In the genomic region with DNA sequence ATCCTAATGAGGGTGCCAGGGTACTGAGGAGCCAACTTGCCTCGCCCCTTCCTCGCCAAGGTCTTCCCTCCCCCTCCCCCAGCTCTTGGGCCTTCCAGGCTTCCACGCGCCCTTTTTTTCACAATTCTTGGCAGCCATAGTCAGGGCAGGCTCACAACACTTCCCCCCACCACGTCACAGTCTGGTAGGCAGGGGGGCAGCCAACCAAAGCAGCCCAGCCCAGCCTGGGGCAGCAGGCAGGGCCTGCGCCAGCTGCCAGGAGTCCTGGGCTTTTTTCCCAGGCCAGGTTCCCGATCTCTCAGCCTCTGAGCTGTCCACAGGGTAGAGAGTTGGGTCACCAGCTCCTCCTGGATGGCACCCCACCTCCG, we compare ENCODE assay signal across 8 mouse cellular contexts. TPM values are rescaled to one million over a fixed set of nuclear protein-coding genes. Genes with fewer than 3 reads are reported as not detected.
DNase-seq lines count a peak whose midpoint lies in the region; ATAC-seq and TF ChIP-seq lines count a peak whose summit lies in the region.
"Had no signal": no experiment of that assay in that cellular context is flagged by ENCODE, and none has a peak within 500 bp of the region (broad histone marks: within the 10 kb centered on the region; RNA-seq: fewer than 3 reads in every experiment).

No protein-coding gene starts in this region.

- 54% methylated on average over 8 of the region's 8 CpGs for WGBS in embryonic facial prominence, embryonic 10.5 days
- 36% methylated on average over 8 of the region's 8 CpGs for WGBS in hindbrain, embryonic 10.5 days
- WGBS in midbrain, postnatal 0 days = 14% methylated on average over 8 of the region's 8 CpGs

- DNase-seq in right cerebral cortex, adult 18-20 months = peak; percentile 57
- no peak for DNase-seq in right cerebral cortex, postnatal 14 days
- no peak for DNase-seq in embryonic facial prominence, embryonic 10.5 days (ENCODE audit: low spot score)
- DNase-seq in hindbrain, embryonic 10.5 days (ENCODE audit: low spot score) = no peak
- peak; percentile 61 to 82 for DNase-seq in layer of hippocampus, postnatal 14 days (ENCODE audit: low spot score in 2 of 2)
- DNase-seq in midbrain, postnatal 0 days (ENCODE audit: low spot score) = peak; percentile 91
- DNase-seq in spleen, adult 12 weeks (ENCODE audit: low spot score) = no peak

- H3K4me1 ChIP-seq in embryonic facial prominence, embryonic 10.5 days = peaks cover 51% of the 10 kb centered on the region
- peaks cover 93% of the 10 kb centered on the region for H3K4me1 ChIP-seq in hindbrain, embryonic 10.5 days (replicated peaks)
- H3K4me1 ChIP-seq in midbrain, postnatal 0 days (ENCODE audit: insufficient read depth, low read length) = peaks cover 34% of the 10 kb centered on the region

- H3K27me3 ChIP-seq in embryonic facial prominence, embryonic 10.5 days (replicated peaks; ENCODE audit: low read depth, poor library complexity, severe bottlenecking) = peaks cover 23% of the 10 kb centered on the region
- peaks cover 8% of the 10 kb centered on the region for H3K27me3 ChIP-seq in hindbrain, embryonic 10.5 days (ENCODE audit: insufficient read depth, poor library complexity, severe bottlenecking)
- no peaks in the 10 kb centered on the region for H3K27me3 ChIP-seq in midbrain, postnatal 0 days (ENCODE audit: insufficient read depth, low read length)

- peaks cover 25% of the 10 kb centered on the region for H3K9me3 ChIP-seq in embryonic facial prominence, embryonic 10.5 days
- H3K9me3 ChIP-seq in hindbrain, embryonic 10.5 days = peaks cover 25% of the 10 kb centered on the region
- H3K9me3 ChIP-seq in midbrain, postnatal 0 days (ENCODE audit: low read length) = no peaks in the 10 kb centered on the region

- peak overlapping the region; percentile 67 for H3K9ac ChIP-seq in midbrain, postnatal 0 days (replicated peaks; ENCODE audit: low read length, poor library complexity, severe bottlenecking)

- H3K4me2 ChIP-seq in midbrain, postnatal 0 days (ENCODE audit: low read depth, low read length, poor library complexity, severe bottlenecking) = peak overlapping the region; percentile 63

- H3K4me3 ChIP-seq in embryonic facial prominence, embryonic 10.5 days = peak overlapping the region; percentile 49
- peak overlapping the region; percentile 96 for H3K4me3 ChIP-seq in hindbrain, embryonic 10.5 days
- peak overlapping the region; percentile 30 for H3K4me3 ChIP-seq in midbrain, postnatal 0 days (ENCODE audit: low read depth, low read length)

- ATAC-seq in midbrain, postnatal 0 days (ENCODE audit: low FRiP score) = peak; percentile 42

- H3K36me3 ChIP-seq in embryonic facial prominence, embryonic 10.5 days (replicated peaks) = peaks cover 67% of the 10 kb centered on the region
- H3K36me3 ChIP-seq in hindbrain, embryonic 10.5 days = peaks cover 82% of the 10 kb centered on the region
- peaks cover 25% of the 10 kb centered on the region for H3K36me3 ChIP-seq in midbrain, postnatal 0 days (ENCODE audit: insufficient read depth, low read length)

- TF ChIP-seq CTCF in midbrain, postnatal 0 days (IDR thresholded peaks at IDR 0.05) = no peak

- peak overlapping the region; percentile 86 for H3K27ac ChIP-seq in embryonic facial prominence, embryonic 10.5 days (replicated peaks)
- H3K27ac ChIP-seq in hindbrain, embryonic 10.5 days = peak overlapping the region; percentile 98
- H3K27ac ChIP-seq in midbrain, postnatal 0 days (ENCODE audit: low read depth, low read length) = peak overlapping the region; percentile 72

RNA-seq across cellular contexts. Expression of a gene that starts 3.6 kb away (rescaled TPM):
- polyA plus RNA-seq in embryonic facial prominence, embryonic 10.5 days (2016; fragmentation: Nextera tagmentation; extraction: Ambion mirVana) = 10.2 and 20.1 TPM in 2 replicates
- 58.1 and 79.1 TPM in 2 replicates for polyA plus RNA-seq in hindbrain, embryonic 10.5 days (2016; fragmentation: Nextera tagmentation; extraction: Ambion mirVana)
- 100 to 1,000 TPM; 184 to 194 TPM for total RNA-seq in layer of hippocampus, postnatal 14 days (2021)
- 68.5 and 83.4 TPM in 2 replicates for total RNA-seq in midbrain, postnatal 0 days (2014; rRNA removed)
- polyA plus RNA-seq in midbrain, postnatal 0 days (2015; fragmentation: Nextera tagmentation; extraction: Ambion mirVana) = 19.0 and 24.4 TPM in 2 replicates

RNA-seq across cellular contexts. Expression of a gene that starts 28.1 kb away (rescaled TPM):
- polyA plus RNA-seq in embryonic facial prominence, embryonic 10.5 days (2016; fragmentation: Nextera tagmentation; extraction: Ambion mirVana) = 97.9 and 100.0 TPM in 2 replicates
- 75.8 and 89.8 TPM in 2 replicates for polyA plus RNA-seq in hindbrain, embryonic 10.5 days (2016; fragmentation: Nextera tagmentation; extraction: Ambion mirVana)
- 10 to 100 TPM; 12.6 to 12.9 TPM for total RNA-seq in layer of hippocampus, postnatal 14 days (2021)
- 4.8 and 5.6 TPM in 2 replicates for total RNA-seq in midbrain, postnatal 0 days (2014; rRNA removed)
- 1.8 and 3.2 TPM in 2 replicates for polyA plus RNA-seq in midbrain, postnatal 0 days (2015; fragmentation: Nextera tagmentation; extraction: Ambion mirVana)

RNA-seq across cellular contexts. Expression of a gene that starts 33.3 kb away (rescaled TPM):
- 132 and 139 TPM in 2 replicates for polyA plus RNA-seq in embryonic facial prominence, embryonic 10.5 days (2016; fragmentation: Nextera tagmentation; extraction: Ambion mirVana)
- 161 and 177 TPM in 2 replicates for polyA plus RNA-seq in hindbrain, embryonic 10.5 days (2016; fragmentation: Nextera tagmentation; extraction: Ambion mirVana)
- total RNA-seq in layer of hippocampus, postnatal 14 days (2021) = 100 to 1,000 TPM; 199 to 200 TPM
- total RNA-seq in midbrain, postnatal 0 days (2014; rRNA removed) = 160 and 163 TPM in 2 replicates
- 223 and 225 TPM in 2 replicates for polyA plus RNA-seq in midbrain, postnatal 0 days (2015; fragmentation: Nextera tagmentation; extraction: Ambion mirVana)

RNA-seq across cellular contexts. Expression of a gene that starts 47.0 kb away (rescaled TPM):
- 0.22 TPM in 1 of 2 replicates, not detected in the other for polyA plus RNA-seq in embryonic facial prominence, embryonic 10.5 days (2016; fragmentation: Nextera tagmentation; extraction: Ambion mirVana)
- polyA plus RNA-seq in hindbrain, embryonic 10.5 days (2016; fragmentation: Nextera tagmentation; extraction: Ambion mirVana) = not detected in 2 replicates
- total RNA-seq in layer of hippocampus, postnatal 14 days (2021) = under 1 TPM in 1 of 2 experiments, not detected in 1; 0.94 TPM
- not detected in 2 replicates for total RNA-seq in midbrain, postnatal 0 days (2014; rRNA removed)
- polyA plus RNA-seq in midbrain, postnatal 0 days (2015; fragmentation: Nextera tagmentation; extraction: Ambion mirVana) = 0.13 TPM in 1 of 2 replicates, not detected in the other
- polyA plus RNA-seq: large intestine, adult 2 months had no signal

Comparison
In these comparisons a context has a peak if more than half of its experiments do, and no peak if none do; other contexts are left out.
1. DNase-seq: peak in right cerebral cortex, adult 18-20 months (single experiment), layer of hippocampus, postnatal 14 days (2 of 2) and midbrain, postnatal 0 days (single experiment); none in right cerebral cortex, postnatal 14 days (single experiment), embryonic facial prominence, embryonic 10.5 days (single experiment), hindbrain, embryonic 10.5 days (single experiment) and spleen, adult 12 weeks (single experiment).
2. H3K4me3 ChIP-seq: peak in every context shown above with its lines; median percentile 96 in hindbrain, embryonic 10.5 days; 49 in embryonic facial prominence, embryonic 10.5 days; 30 in midbrain, postnatal 0 days.
3. RNA of a gene that starts 28.1 kb away (polyA plus RNA-seq): 97.9 to 100.0 TPM in embryonic facial prominence, embryonic 10.5 days and 75.8 to 89.8 TPM in hindbrain, embryonic 10.5 days; 1.8 to 3.2 TPM in midbrain, postnatal 0 days; every median in the first group is over 10 times any median in the second.
4. Peak in every context shown above with its lines, with median percentiles within 50 percentile points of each other: H3K27ac ChIP-seq.